Mouse (Mus musculus) leukemia stem cell, adult 10-12 weeks (primary cell): Measurements from ENCODE around the gene Fbxo7. TPM values are rescaled to one million over a fixed set of nuclear protein-coding genes. Genes with fewer than 3 reads are reported as not detected.

Experiments used
- polyA plus RNA-seq: library from polyadenylated mRNA; stranded (reverse); fragments of >175 nt; gene quantifications from 2 replicates; pipeline ENCODE4 v1.2.3, GENCODE M21; 2012; ENCODE audit warnings: low replicate concordance

Gene Fbxo7
- 30.7 and 40.8 TPM in 2 replicates for polyA plus RNA-seq

DNA sequence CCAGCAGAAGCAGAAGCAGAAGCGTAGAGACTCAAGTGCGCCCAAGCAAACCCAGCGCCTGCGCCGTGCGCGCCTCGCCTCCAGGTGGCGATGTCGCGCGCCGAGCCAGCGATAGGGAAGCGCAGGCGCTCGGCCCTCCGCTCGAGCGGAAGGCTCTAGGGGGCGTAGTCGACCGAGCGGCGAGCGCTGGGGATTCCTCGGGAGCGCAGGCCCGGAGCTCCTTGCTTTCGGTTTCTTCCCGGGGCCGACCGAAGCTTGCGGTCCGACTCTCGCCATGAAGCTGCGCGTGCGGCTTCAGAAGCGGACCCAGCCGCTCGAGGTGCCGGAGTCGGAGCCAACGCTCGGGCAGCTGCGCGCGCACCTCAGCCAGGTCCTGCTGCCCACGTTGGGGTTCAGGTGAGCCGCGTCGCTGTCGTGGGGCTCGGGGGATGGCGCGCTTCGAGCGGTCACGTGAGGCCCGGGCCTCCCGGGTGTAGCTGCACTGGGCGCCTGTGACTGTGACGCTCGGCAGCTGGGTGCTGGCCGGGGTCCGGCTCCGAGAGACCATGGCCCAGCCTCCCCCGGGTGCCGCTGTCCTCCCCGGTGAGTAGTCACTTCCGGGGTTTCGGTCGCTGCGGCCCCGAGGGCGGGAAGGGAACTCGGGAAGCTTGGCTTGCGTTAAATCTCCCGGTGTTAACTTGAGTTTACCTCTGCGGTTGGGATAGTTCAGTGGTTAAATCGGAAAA lies at the start of gene Fbxo7:
Gene Fbxo7, plus strand, starts transcription at position 224 of the 725 bp plus-strand sequence.

DNA sequence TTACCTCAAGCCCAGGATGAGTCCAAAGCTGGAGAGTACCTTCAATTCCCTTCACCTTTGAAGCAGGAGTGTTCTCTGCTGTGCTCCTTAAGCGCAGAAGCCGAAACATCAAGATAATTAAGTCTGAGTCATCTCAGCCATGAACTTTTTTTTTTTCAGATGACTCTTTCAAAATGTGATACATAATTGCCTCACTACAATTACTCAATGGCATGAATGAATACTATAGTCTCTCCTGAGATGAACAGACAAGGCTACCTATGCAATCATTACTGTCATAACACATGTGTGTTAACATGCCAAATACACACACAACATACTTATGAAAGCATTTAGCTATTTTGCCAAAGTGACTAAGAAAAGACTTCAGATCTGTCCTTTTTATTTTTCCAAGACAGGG lies 10.0 kb upstream of the Fbxo7 start, which contains the start of gene Bpifc:
Gene Bpifc, minus strand, starts transcription at position 115 of the 400 bp plus-strand sequence.

Other genes with a start within 250 kb of the Fbxo7 start
- 7.8 and 10.7 TPM in 2 replicates for gene Pwp1, start 192.5 kb upstream of the Fbxo7 start, polyA plus RNA-seq
- gene Prdm4, start 104.8 kb upstream of the Fbxo7 start, polyA plus RNA-seq, result 13.0 and 16.5 TPM in 2 replicates
- gene Ascl4, start 94.3 kb upstream of the Fbxo7 start, polyA plus RNA-seq, result 0.31 TPM in 1 of 2 replicates, not detected in the other
- gene Rtcb, start 64.1 kb upstream of the Fbxo7 start, polyA plus RNA-seq, result 9.0 and 34.3 TPM in 2 replicates
- gene Bpifc, start 10.1 kb upstream of the Fbxo7 start, polyA plus RNA-seq, result not detected in 2 replicates